Mouse (Mus musculus) MEL (cell line): ENCODE results near the gene Gm49366. TPM values are rescaled to one million over a fixed set of nuclear protein-coding genes. Genes with fewer than 3 reads are reported as not detected.
"Not testable (repeated sequence)": the region's sequence is repeated elsewhere in the genome, so short reads cannot be mapped to it uniquely, and the experiment has no call there.

Source experiments
- DNase-seq: peaks from one replicate; pipeline ENCODE4 v3.0.0; 2011; ENCODE audit warnings: low read depth, low spot score
- H3K27ac ChIP-seq: 2 replicates; pipeline ENCODE4 v1.5.1; 2012; ENCODE audit warnings: low read depth, mild to moderate bottlenecking, control low read depth, low read length, moderate library complexity; ENCODE audit not compliant: control insufficient read depth
- H3K27me3 ChIP-seq, 2 experiments: fragments of 150-350 bp in 1 of 2; sonication (generic) in 1 of 2; 2 replicates each; pipeline ENCODE4 v1.6.1; 2012; ENCODE audit warnings: low read length in 2 of 2, mild to moderate bottlenecking in 2 of 2, improper control_type of control experiment in 1 of 2, moderate library complexity in 1 of 2; ENCODE audit not compliant: insufficient read depth in 2 of 2, control insufficient read depth in 1 of 2
- H3K36me3 ChIP-seq, 2 experiments: 2 replicates each; pipeline ENCODE4 v1.6.1; 2012 to 2014; ENCODE audit warnings: low read length in 2 of 2, improper control_type of control experiment in 1 of 2, inconsistent platforms in 1 of 2, mild to moderate bottlenecking in 1 of 2; ENCODE audit not compliant: insufficient read depth in 2 of 2, control insufficient read depth in 1 of 2
- H3K4me1 ChIP-seq, 2 experiments: fragments of 150-350 bp in 1 of 2; sonication (generic) in 1 of 2; 2 replicates each; pipeline ENCODE4 v1.6.1; 2012; ENCODE audit warnings: low read length in 2 of 2, improper control_type of control experiment in 1 of 2, mild to moderate bottlenecking in 1 of 2; ENCODE audit not compliant: insufficient read depth in 2 of 2, control insufficient read depth in 1 of 2
- H3K4me3 ChIP-seq, 2 experiments: fragments of 150-350 bp in 1 of 2; sonication (generic) in 1 of 2; 2 replicates each; pipeline ENCODE4 v1.5.1; 2012; ENCODE audit warnings: low read depth in 2 of 2, low read length in 2 of 2, mild to moderate bottlenecking in 2 of 2, moderate library complexity in 2 of 2, control low read depth in 1 of 2, improper control_type of control experiment in 1 of 2; ENCODE audit not compliant: control insufficient read depth in 1 of 2, insufficient read depth in 1 of 2
- H3K79me2 ChIP-seq: 2 replicates; pipeline ENCODE4 v1.6.1; 2012; ENCODE audit warnings: mild to moderate bottlenecking, low read length, moderate library complexity; ENCODE audit not compliant: control insufficient read depth, poor library complexity, insufficient read depth
- H3K9ac ChIP-seq: 2 replicates; pipeline ENCODE4 v1.6.1; 2012; ENCODE audit warnings: low read depth, mild to moderate bottlenecking, control low read depth, low read length, moderate library complexity; ENCODE audit not compliant: control insufficient read depth, poor library complexity, severe bottlenecking
- H3K9me3 ChIP-seq: fragments of 150-350 bp; sonication (generic); replicated peaks from 2 replicates; pipeline ENCODE4 v1.6.1; 2012; ENCODE audit warnings: mild to moderate bottlenecking, low read length, improper control_type of control experiment, moderate library complexity; ENCODE audit not compliant: insufficient read depth
- BHLHE40 ChIP-seq: IDR thresholded peaks from 2 replicates; pipeline ENCODE4 v1.6.1; 2012; ENCODE audit warnings: low read depth, mild to moderate bottlenecking, inconsistent platforms, low read length, improper control_type of control experiment, borderline replicate concordance
- GABPA ChIP-seq: IDR thresholded peaks from 2 replicates; pipeline ENCODE4 v1.6.1; 2012; ENCODE audit warnings: low read depth, mild to moderate bottlenecking, inconsistent platforms, low read length, improper control_type of control experiment, moderate library complexity
- HCFC1 ChIP-seq: IDR thresholded peaks from 2 replicates; pipeline ENCODE4 v1.6.1; 2012; ENCODE audit warnings: low read depth, mild to moderate bottlenecking, inconsistent platforms, low read length, improper control_type of control experiment, moderate library complexity
- KAT2A ChIP-seq: conservative IDR thresholded peaks from 2 replicates; pipeline ENCODE4 v1.6.1; 2012; ENCODE audit warnings: low read depth, low read length, improper control_type of control experiment, inconsistent platforms
- MEF2A ChIP-seq: IDR thresholded peaks from 2 replicates; pipeline ENCODE4 v1.6.1; 2014; ENCODE audit warnings: low read depth, mild to moderate bottlenecking, inconsistent platforms, low read length, improper control_type of control experiment; ENCODE audit not compliant: poor library complexity, insufficient replicate concordance, severe bottlenecking; ENCODE audit errors: extremely low read depth
- MYC ChIP-seq: IDR thresholded peaks from 2 replicates; pipeline ENCODE4 v1.6.1; 2011; ENCODE audit warnings: low read depth, mild to moderate bottlenecking, low read length, improper control_type of control experiment, moderate library complexity
- TAL1 ChIP-seq: IDR thresholded peaks from 2 replicates; pipeline ENCODE4 v1.6.1; 2012; ENCODE audit warnings: mild to moderate bottlenecking, inconsistent platforms, low read length, moderate library complexity, mixed read lengths
- UBTF ChIP-seq: IDR thresholded peaks from 2 replicates; pipeline ENCODE4 v1.6.1; 2012; ENCODE audit warnings: low read depth, mild to moderate bottlenecking, inconsistent platforms, low read length, improper control_type of control experiment, moderate library complexity, borderline replicate concordance; ENCODE audit not compliant: insufficient read depth
- ZC3H11A ChIP-seq: IDR thresholded peaks from 2 replicates; pipeline ENCODE4 v1.6.1; 2012; ENCODE audit warnings: low read depth, mild to moderate bottlenecking, inconsistent platforms, low read length, improper control_type of control experiment
- ZKSCAN1 ChIP-seq: IDR thresholded peaks from 2 replicates; pipeline ENCODE4 v1.6.1; 2012; ENCODE audit warnings: low read depth, mild to moderate bottlenecking, inconsistent platforms, low read length, improper control_type of control experiment, moderate library complexity
- polyA plus RNA-seq, 2 experiments: library from polyadenylated mRNA; stranded (reverse) in 1 of 2; unstranded in 1 of 2; fragments of >175 nt in 1 of 2; fragments of >200 nt in 1 of 2; gene quantifications; 2 replicates each; pipeline versions ENCODE4 v1.2.1 to v1.2.4; 2012; ENCODE audit warnings: low replicate concordance in 2 of 2, low read depth in 1 of 2; ENCODE audit not compliant: insufficient read length in 2 of 2, insufficient read depth in 1 of 2, missing spikeins in 1 of 2
- total RNA-seq: library from RNA; depleted of rRNA; stranded (reverse); fragments of 300-350 nt; gene quantifications from 2 replicates; pipeline ENCODE4 v1.2.3, GENCODE M21; 2012

Gm49366 gene
- total and polyA plus RNA-seq, 3 experiments, result not detected

GRCm38 (mm10) chr12:84034108-84034507 is 4.6 kb upstream of the Gm49366 start (continued):
- TF ChIP-seq KAT2A (no peak), ZC3H11A (no peak)

DNA sequence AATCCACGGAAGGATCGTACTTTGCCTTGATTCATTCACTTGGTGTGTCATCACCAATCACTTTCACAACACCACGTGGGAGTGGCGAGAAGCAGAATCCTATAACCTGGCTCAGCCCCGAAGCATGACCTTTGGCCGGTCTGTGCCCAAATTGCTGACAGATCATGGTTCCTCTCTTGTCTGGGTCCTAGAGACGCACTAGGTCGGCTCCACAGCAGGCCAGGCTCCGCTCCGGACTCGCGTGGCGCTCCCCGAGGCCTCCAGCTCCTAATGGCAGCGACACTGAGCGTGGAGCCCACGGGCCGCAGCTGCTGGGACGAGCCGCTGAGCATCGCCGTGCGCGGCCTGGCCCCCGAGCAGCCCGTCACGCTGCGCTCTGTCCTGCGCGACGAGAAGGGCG is 494 bp upstream of the Gm49366 start, which contains the start of gene Acot4:
TSS of gene Acot4 (plus strand) at position 139 of the 400 bp plus-strand sequence.
- Histone ChIP-seq H3K9ac (peak within 1 kb of the TSS; percentile 64), H3K36me3 (peaks cover 0 to 13% of the 10 kb centered on the region in 2 experiments; a peak in 2 of 4 replicates), H3K4me1 (peaks cover 7 to 11% of the 10 kb centered on the region in 2 experiments), H3K4me3 (peak within 1 kb of the TSS; percentile 35 to 55; a peak in 3 of 4 replicates)
- not testable (repeated sequence) for H3K9me3 ChIP-seq, DNase-seq, H3K79me2 ChIP-seq, H3K27ac ChIP-seq, H3K27me3 ChIP-seq

DNA sequence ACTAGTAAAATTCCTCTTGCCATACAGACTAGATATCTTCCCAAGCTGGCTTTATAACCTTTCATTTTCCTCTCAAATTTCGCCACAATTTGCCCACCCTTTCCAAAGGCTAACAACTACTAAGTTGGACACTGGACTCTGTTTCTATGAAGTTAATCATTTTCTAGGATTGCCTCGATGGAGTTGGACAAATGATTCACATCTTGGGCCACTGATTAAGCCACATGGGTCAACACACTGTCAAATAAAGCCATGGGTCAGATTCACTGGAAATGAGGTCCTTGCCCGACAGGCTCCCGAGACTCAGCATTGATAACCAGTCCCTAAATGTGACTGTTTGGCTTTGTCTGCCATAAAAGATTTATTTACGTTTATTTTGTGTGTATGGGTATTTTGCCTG is 3.5 kb downstream of the Gm49366 start:
- Histone ChIP-seq H3K36me3 (no peaks in the 10 kb centered on the region; a peak in 1 of 4 replicates), H3K79me2 (no peaks in the 10 kb centered on the region), H3K4me1 (no peaks in the 10 kb centered on the region), H3K4me3 (no peak overlapping the region), H3K9ac (no peak overlapping the region), H3K9me3 (no peaks in the 10 kb centered on the region), H3K27me3 (no peaks in the 10 kb centered on the region), H3K27ac (no peak overlapping the region)
- DNase-seq, result no peak
- no peak for TF ChIP-seq HCFC1

DNA sequence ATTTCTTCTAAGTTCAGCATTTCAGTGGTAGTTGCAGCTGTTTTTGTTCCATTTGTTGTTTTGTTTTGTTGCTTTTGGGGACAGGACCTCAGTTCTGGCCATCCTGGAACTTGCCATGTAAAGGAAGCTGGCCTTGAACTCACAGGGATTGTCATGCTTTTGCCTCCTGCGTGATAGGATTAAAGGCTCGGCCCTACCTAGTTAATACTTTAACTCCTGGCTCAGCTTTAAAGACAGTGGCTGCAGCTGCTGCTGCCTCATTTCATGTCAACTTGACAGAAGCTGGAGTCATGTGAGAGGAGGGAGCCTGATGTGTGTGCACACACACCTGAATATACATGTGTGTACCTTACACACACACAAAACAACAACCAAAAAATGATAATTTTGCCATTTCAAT is 5.3 kb downstream of the Gm49366 start:
- no peak for DNase-seq
- H3K4me1 ChIP-seq, result no peaks in the 10 kb centered on the region
- H3K79me2 ChIP-seq, result no peaks in the 10 kb centered on the region
- H3K4me3 ChIP-seq, result no peak overlapping the region
- H3K9me3 ChIP-seq, result no peaks in the 10 kb centered on the region
- no peak overlapping the region for H3K9ac ChIP-seq
- no peaks in the 10 kb centered on the region; a peak in 1 of 4 replicates for H3K36me3 ChIP-seq
- H3K27me3 ChIP-seq, result no peaks in the 10 kb centered on the region
- no peak for TF ChIP-seq TAL1
- TF ChIP-seq MEF2A, result no peak
- no peak for TF ChIP-seq BHLHE40
- TF ChIP-seq GABPA, result no peak
- TF ChIP-seq MYC, result no peak
- no peak for TF ChIP-seq ZKSCAN1
- no peak for TF ChIP-seq UBTF
- H3K27ac ChIP-seq, result no peak overlapping the region
